Mouse (Mus musculus) hindbrain, embryonic 10.5 days (tissue): ENCODE results near the gene Cdca7l. TPM values are rescaled to one million over a fixed set of nuclear protein-coding genes. Genes with fewer than 3 reads are reported as not detected.
A peak's percentile ranks its signal among the peaks of the same experiment; 100 is the strongest.

ENCODE experiments used
- DNase-seq: peaks from one replicate; pipeline ENCODE4 v3.0.0-alpha.2; 2017; ENCODE audit warnings: low spot score
- H3K27ac ChIP-seq: fragments of 300-500 bp; sonication (generic); 2 replicates; pipeline ENCODE4 v1.5.1; 2016; ENCODE audit warnings: mild to moderate bottlenecking, moderate library complexity
- H3K27me3 ChIP-seq: fragments of 300-500 bp; sonication (generic); 2 replicates; pipeline ENCODE4 v1.6.1; 2016; ENCODE audit warnings: mild to moderate bottlenecking; ENCODE audit not compliant: poor library complexity, insufficient read depth, severe bottlenecking
- H3K36me3 ChIP-seq: fragments of 300-500 bp; sonication (generic); 2 replicates; pipeline ENCODE4 v1.6.1; 2016; ENCODE audit warnings: mild to moderate bottlenecking, moderate library complexity
- H3K4me1 ChIP-seq: fragments of 300-500 bp; sonication (generic); replicated peaks from 2 replicates; pipeline ENCODE4 v1.6.1; 2016; ENCODE audit warnings: mild to moderate bottlenecking
- H3K4me3 ChIP-seq: fragments of 300-500 bp; sonication (generic); 2 replicates; pipeline ENCODE4 v1.5.1; 2016; ENCODE audit warnings: mild to moderate bottlenecking, moderate library complexity
- H3K9me3 ChIP-seq: fragments of 300-500 bp; sonication (generic); 2 replicates; pipeline ENCODE4 v1.6.1; 2016; ENCODE audit warnings: mild to moderate bottlenecking, moderate library complexity
- WGBS: fragments of 180-500 bp; shearing (Covaris S2); methylation state at CpG from one replicate; pipeline ENCODE4 v1.1.7; 2016; 5-methylcytosine and 5-hydroxymethylcytosine counted together
- polyA plus RNA-seq: library from polyadenylated mRNA; unstranded; fragments of >200 nt; fragmentation: Nextera tagmentation; extraction: Ambion mirVana; gene quantifications from 2 replicates; pipeline ENCODE4 v1.2.1, GENCODE M21; 2016

The Cdca7l gene
- polyA plus RNA-seq, 1 experiment from 2014 or later, result 32.3 TPM

GRCm38 (mm10) chr12:117786621-117787020, 17.5 kb upstream of the Cdca7l start:
- Histone ChIP-seq H3K4me3 (no peak overlapping the region), H3K36me3 (no peaks in the 10 kb centered on the region), H3K27me3 (peaks cover 4% of the 10 kb centered on the region), H3K27ac (no peak overlapping the region), H3K4me1 (peaks cover 31% of the 10 kb centered on the region), H3K9me3 (no peaks in the 10 kb centered on the region)
- 14% methylated on average over 6 of the region's 6 CpGs for WGBS
- no peak for DNase-seq

GRCm38 (mm10) chr12:117788513-117789011, 15.5 kb upstream of the Cdca7l start:
- H3K27ac ChIP-seq, result peak overlapping the region; percentile 84
- 13% methylated on average over 24 of the region's 24 CpGs for WGBS
- H3K9me3 ChIP-seq, result no peaks in the 10 kb centered on the region
- H3K4me1 ChIP-seq, result peaks cover 26% of the 10 kb centered on the region
- peaks cover 4% of the 10 kb centered on the region for H3K27me3 ChIP-seq
- H3K36me3 ChIP-seq, result no peaks in the 10 kb centered on the region
- H3K4me3 ChIP-seq, result peak overlapping the region; percentile 51
- DNase-seq, result peak; percentile 49

GRCm38 (mm10) chr12:117789017-117789416, 15.1 kb upstream of the Cdca7l start:
- DNase-seq, result peak; percentile 42
- H3K27me3 ChIP-seq, result peaks cover 4% of the 10 kb centered on the region
- H3K4me1 ChIP-seq, result peaks cover 22% of the 10 kb centered on the region
- H3K36me3 ChIP-seq, result no peaks in the 10 kb centered on the region
- H3K27ac ChIP-seq, result peak overlapping the region; percentile 84
- H3K4me3 ChIP-seq, result peak overlapping the region; percentile 51
- WGBS, result 16% methylated on average over 7 of the region's 7 CpGs
- H3K9me3 ChIP-seq, result no peaks in the 10 kb centered on the region

GRCm38 (mm10) chr12:117795303-117795702, 8.8 kb upstream of the Cdca7l start:
- Histone ChIP-seq H3K27me3 (no peaks in the 10 kb centered on the region), H3K36me3 (no peaks in the 10 kb centered on the region), H3K4me3 (no peak overlapping the region), H3K27ac (no peak overlapping the region), H3K4me1 (no peaks in the 10 kb centered on the region), H3K9me3 (no peaks in the 10 kb centered on the region)
- WGBS, result 83% methylated on average over 4 of the region's 4 CpGs
- DNase-seq, result no peak

GRCm38 (mm10) chr12:117805576-117805975, 1.5 kb downstream of the Cdca7l start:
- no peak overlapping the region for H3K4me3 ChIP-seq
- no peaks in the 10 kb centered on the region for H3K36me3 ChIP-seq
- peaks cover 47% of the 10 kb centered on the region for H3K4me1 ChIP-seq
- no peak for DNase-seq
- no peaks in the 10 kb centered on the region for H3K9me3 ChIP-seq
- H3K27ac ChIP-seq, result no peak overlapping the region
- WGBS, result 81% methylated on average over 4 of the region's 4 CpGs
- peaks cover 18% of the 10 kb centered on the region for H3K27me3 ChIP-seq

- peaks cover 47% of the 10 kb centered on the region for H3K4me1 ChIP-seq
- DNase-seq, result no peak
- H3K27ac ChIP-seq, result no peak overlapping the region
- no peak overlapping the region for H3K4me3 ChIP-seq
- WGBS, result 35% methylated on average over 12 of the region's 12 CpGs
- H3K27me3 ChIP-seq, result peaks cover 18% of the 10 kb centered on the region
- H3K9me3 ChIP-seq, result no peaks in the 10 kb centered on the region
- no peaks in the 10 kb centered on the region for H3K36me3 ChIP-seq
Measured at GRCm38 (mm10) chr12:117806007-117806451, 1.9 kb downstream of the Cdca7l start.

- Histone ChIP-seq H3K27me3 (peaks cover 18% of the 10 kb centered on the region), H3K27ac (no peak overlapping the region), H3K9me3 (no peaks in the 10 kb centered on the region), H3K4me1 (peaks cover 47% of the 10 kb centered on the region), H3K36me3 (no peaks in the 10 kb centered on the region), H3K4me3 (no peak overlapping the region)
- 50% methylated on average over 4 of the region's 4 CpGs for WGBS
- DNase-seq, result no peak
Measured at GRCm38 (mm10) chr12:117806470-117806869, 2.4 kb downstream of the Cdca7l start.

- peaks cover 47% of the 10 kb centered on the region for H3K4me1 ChIP-seq
- H3K27me3 ChIP-seq, result peaks cover 18% of the 10 kb centered on the region
- DNase-seq, result no peak
- H3K4me3 ChIP-seq, result peak overlapping the region; percentile 40
- H3K36me3 ChIP-seq, result no peaks in the 10 kb centered on the region
- peak overlapping the region; percentile 69; the same call in 1 of the 2 replicates for H3K27ac ChIP-seq
- H3K9me3 ChIP-seq, result no peaks in the 10 kb centered on the region
- 34% methylated on average over 12 of the region's 12 CpGs for WGBS
Measured at GRCm38 (mm10) chr12:117807637-117808036, 3.5 kb downstream of the Cdca7l start.

- Histone ChIP-seq H3K4me1 (peaks cover 47% of the 10 kb centered on the region), H3K36me3 (no peaks in the 10 kb centered on the region), H3K4me3 (peak overlapping the region; percentile 40), H3K9me3 (no peaks in the 10 kb centered on the region), H3K27ac (peak overlapping the region; percentile 69), H3K27me3 (peaks cover 18% of the 10 kb centered on the region)
- WGBS, result 44% methylated on average over 17 of the region's 17 CpGs
- DNase-seq, result peak; percentile 18
Measured at GRCm38 (mm10) chr12:117808355-117809326, 4.6 kb downstream of the Cdca7l start.

- H3K4me3 ChIP-seq, result no peak overlapping the region
- H3K36me3 ChIP-seq, result no peaks in the 10 kb centered on the region
- no peak for DNase-seq
- peaks cover 47% of the 10 kb centered on the region for H3K4me1 ChIP-seq
- no peaks in the 10 kb centered on the region for H3K9me3 ChIP-seq
- 55% methylated on average over 10 of the region's 10 CpGs for WGBS
- H3K27ac ChIP-seq, result peak overlapping the region; percentile 64; the same call in 1 of the 2 replicates
- peaks cover 18% of the 10 kb centered on the region for H3K27me3 ChIP-seq
Measured at GRCm38 (mm10) chr12:117809327-117810017, 5.4 kb downstream of the Cdca7l start.

GRCm38 (mm10) chr12:117810074-117810473, 6.0 kb downstream of the Cdca7l start:
- Histone ChIP-seq H3K4me3 (no peak overlapping the region), H3K36me3 (no peaks in the 10 kb centered on the region), H3K4me1 (peaks cover 47% of the 10 kb centered on the region), H3K27me3 (peaks cover 15% of the 10 kb centered on the region), H3K9me3 (no peaks in the 10 kb centered on the region), H3K27ac (no peak overlapping the region)
- 54% methylated on average over 11 of the region's 11 CpGs for WGBS
- no peak for DNase-seq

- no peaks in the 10 kb centered on the region for H3K9me3 ChIP-seq
- no peaks in the 10 kb centered on the region for H3K36me3 ChIP-seq
- H3K4me3 ChIP-seq, result no peak overlapping the region
- 64% methylated on average over 4 of the region's 4 CpGs for WGBS
- no peaks in the 10 kb centered on the region for H3K4me1 ChIP-seq
- no peak overlapping the region for H3K27ac ChIP-seq
- DNase-seq, result no peak
- H3K27me3 ChIP-seq, result no peaks in the 10 kb centered on the region
Measured at GRCm38 (mm10) chr12:117820138-117820858, 16.2 kb downstream of the Cdca7l start.
